Mouse (Mus musculus): ENCODE data around the gene Adamtsl1.

- no peak for TF ChIP-seq CTCF (IDR thresholded peaks at IDR 0.05; ENCODE audit: low read depth)
- no peak for TF ChIP-seq EP300 (IDR thresholded peaks at IDR 0.05; ENCODE audit: low read depth)
These were observed 254.1 kb downstream of the Adamtsl1 start for GRCm38 (mm10) chr4:85768107-85768506.
